Mouse (Mus musculus) frontal cortex, postnatal 25 days (tissue): ENCODE measurements around the gene Wdr64.

ENCODE experiments used
- DNase-seq, 2 experiments: peaks; one replicate each; pipeline ENCODE4 v3.0.0; 2022; ENCODE audit warnings: low spot score in 2 of 2

Wdr64 gene

DNA sequence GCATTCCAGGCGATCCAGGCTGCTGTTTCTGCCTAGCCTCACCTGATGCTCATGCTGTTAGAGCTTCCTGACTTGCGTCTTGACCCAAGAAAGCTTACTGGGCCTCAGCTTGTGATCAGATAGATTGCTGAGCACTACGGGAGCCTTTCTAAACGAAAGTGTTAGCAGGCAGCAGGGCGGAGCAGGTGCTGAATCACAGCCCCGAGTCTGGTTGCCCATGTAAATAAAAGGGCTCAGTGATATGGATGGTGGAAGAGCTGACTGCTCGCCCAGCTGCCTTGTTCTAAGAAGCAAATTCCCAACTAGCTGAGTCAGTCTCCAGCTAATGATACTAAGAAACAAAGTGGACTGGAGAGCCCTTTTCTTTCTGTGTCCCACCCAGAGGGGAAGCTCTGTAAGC, 27.4 kb downstream of the Wdr64 start:
- DNase-seq, result no peak

DNA sequence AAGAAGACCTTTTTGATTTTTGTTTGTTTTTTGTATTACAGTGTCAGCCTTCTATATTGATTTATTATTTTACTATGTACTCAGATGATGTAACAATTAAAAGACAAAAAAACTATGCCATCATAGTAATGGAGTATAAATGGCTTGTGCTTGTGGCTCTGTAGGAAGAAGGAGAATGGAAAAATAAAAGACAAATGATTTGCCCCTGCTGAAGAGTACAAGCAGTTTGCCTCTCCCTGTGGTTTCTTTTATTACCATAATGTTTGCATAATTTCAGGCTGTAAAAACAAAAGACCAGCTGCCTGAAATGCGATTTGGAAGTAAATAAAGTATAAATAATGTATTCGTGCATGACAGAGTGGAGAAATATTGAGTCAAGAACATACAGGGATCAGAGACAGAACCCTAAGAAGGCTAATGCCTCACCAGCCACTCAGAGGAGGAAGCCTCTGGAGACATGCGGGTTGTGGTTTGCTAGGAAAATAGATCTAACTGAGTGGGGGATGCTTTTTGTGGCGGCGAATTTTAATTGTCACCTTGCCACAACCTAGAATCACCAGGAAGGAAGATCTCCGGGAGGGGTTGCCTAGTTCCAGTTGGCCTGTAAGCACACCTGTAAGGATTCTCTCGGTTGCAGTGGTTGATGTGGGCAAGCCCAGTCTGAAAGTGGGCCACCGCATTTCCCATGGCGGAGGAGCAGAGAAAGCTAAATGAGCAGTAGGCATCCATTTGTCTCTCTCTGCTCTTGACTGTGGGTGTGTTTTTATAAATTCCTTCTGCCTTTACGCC, 56.4 kb downstream of the Wdr64 start:
- no peak for DNase-seq

GRCm38 (mm10) chr1:175794668-175795067, 96.3 kb downstream of the Wdr64 start:
- no peak for DNase-seq

DNA sequence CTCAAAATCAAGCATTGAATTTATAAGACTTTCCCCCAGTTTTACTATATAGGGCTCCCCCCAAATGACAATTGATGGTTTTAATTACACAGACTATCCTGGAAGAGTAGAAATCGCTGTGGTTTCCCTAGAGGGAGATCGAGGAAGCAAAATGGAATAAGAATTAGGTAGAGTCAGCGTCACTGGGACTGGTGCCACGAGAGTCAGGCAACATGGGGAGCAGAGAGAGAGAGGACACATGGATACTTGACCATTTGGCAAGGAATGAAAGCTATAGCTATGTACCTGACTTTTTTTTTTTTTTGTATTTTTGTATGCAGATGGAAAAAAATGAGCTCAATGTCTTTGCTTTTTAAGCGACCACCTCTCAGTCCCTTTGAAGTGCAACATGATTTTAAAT, 110.0 kb downstream of the Wdr64 start:
- DNase-seq, result no peak

- no peak for DNase-seq
Measured at GRCm38 (mm10) chr1:175811625-175812024, 113.2 kb downstream of the Wdr64 start.

DNA sequence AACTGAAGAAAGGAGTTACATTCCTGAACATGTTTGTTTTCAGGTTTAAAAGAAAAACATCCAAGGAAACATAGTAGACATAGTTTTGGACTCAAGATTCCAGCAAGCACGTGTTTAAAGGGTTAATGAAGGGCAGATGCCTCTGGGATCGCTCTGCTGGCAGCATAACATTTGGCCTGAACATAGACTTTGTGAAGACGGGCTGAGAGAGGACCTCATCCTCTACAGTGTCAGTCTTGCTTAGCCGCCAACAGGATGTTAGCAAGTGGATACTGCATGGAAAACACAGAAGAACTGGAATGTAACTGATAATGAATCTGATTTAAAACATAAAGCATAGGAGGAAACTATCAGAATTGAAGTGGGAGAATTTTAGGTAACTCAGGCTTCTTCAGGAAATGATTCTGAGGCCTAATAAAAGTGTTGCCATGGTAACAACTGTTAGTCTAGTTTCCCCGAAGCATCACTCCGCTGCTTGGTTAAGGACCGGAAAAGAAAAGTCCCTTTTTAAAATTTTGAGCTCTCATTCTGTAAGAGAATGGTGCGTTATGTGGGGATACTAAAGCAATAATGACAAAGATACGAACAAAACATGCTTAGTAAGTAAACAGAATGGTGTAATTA, 125.5 kb downstream of the Wdr64 start:
- no peak for DNase-seq

DNA sequence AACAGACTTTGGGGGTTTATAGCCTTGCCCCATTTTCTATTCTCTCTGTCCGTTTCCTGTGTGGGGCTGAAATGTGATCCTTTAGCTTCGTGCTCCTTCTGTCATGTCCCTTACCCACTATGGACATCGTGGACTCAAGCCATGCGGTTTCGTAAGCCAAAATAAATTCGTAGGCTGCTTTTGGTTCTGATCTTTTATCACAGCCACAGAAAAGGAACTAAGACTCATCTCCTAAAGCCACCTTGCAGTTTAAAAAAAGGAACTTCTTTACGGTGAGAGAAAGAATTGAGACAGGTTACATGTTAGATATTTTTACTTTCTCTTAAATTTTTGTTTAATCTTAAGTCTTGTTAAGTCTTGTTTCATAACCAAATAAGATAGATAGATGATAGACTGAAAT, 130.1 kb downstream of the Wdr64 start:
- no peak for DNase-seq

- DNase-seq, result no peak
Measured at GRCm38 (mm10) chr1:175829220-175829619, 130.8 kb downstream of the Wdr64 start.

DNA sequence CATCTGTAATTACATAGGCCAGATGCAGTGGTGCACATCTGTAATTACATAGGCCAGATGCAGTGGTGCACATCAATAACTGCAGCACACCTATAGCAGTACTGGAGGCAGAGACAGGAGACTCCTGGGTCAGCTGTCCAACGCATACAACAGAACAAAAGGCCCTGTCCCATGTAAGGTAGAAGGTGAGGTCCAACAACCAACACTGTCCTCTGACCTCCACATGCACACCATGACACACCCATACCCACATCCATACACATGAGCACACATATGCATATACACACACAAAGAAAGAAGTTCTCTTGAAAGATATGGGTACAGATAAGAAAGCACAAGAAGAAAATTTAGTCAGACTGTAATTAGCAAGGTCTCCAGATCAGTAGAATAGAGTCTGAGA, 157.1 kb downstream of the Wdr64 start:
- DNase-seq, result no peak
